Mouse (Mus musculus): Measurements from ENCODE around the gene Scn2a. TPM values are rescaled to one million over a fixed set of nuclear protein-coding genes. Genes with fewer than 3 reads are reported as not detected.

Gene Scn2a
- polyA plus RNA-seq, 1 experiment from 2014 or later: 54.7 TPM

DNA sequence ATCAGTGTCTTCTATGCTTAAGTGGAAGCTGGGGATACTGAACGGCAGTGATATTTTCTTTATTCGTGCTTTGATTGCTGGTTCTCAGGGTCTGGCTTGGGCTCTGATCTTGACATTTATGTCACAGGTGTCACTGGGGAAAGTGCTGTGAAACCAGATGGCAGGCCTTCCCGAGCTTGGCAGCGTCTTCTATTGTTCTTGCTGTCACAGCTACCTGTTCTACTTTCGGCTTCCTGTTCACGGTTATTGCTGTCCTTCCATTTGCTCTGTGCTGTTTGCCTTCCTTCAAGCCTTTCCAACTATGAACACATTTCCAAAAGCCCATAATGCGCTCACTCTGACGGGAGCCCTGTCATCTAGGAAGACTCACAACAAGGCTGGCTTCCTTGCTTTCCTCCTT, 37.9 kb downstream of the Scn2a start:
- Histone ChIP-seq H3K27me3 (replicated peaks; ENCODE audit: control insufficient read depth, insufficient read depth, low read length) (no peaks in the 10 kb centered on the region), H3K4me3 (ENCODE audit: low read length) (no peak overlapping the region), H3K27ac (ENCODE audit: low read depth, low read length) (no peak overlapping the region), H3K36me3 (ENCODE audit: control insufficient read depth, insufficient read depth, low read length) (no peaks in the 10 kb centered on the region), H3K4me1 (ENCODE audit: control insufficient read depth, insufficient read depth, low read depth, low read length) (no peaks in the 10 kb centered on the region), H3K9ac (ENCODE audit: low read depth, low read length) (no peak overlapping the region), H3K9me3 (ENCODE audit: control insufficient read depth, low read length) (no peaks in the 10 kb centered on the region), H3K4me2 (ENCODE audit: low read length) (no peak overlapping the region)
- ATAC-seq: no peak
- WGBS: 83% methylated on average over 8 of the region's 8 CpGs

GRCm38 (mm10) chr2:65663892-65664291, 43.3 kb downstream of the Scn2a start:
- no peaks in the 10 kb centered on the region for H3K27me3 ChIP-seq (replicated peaks; ENCODE audit: control insufficient read depth, insufficient read depth, low read length)
- no peak overlapping the region for H3K4me2 ChIP-seq (ENCODE audit: low read length)
- H3K9ac ChIP-seq (ENCODE audit: low read depth, low read length): no peak overlapping the region
- no peak overlapping the region for H3K4me3 ChIP-seq (ENCODE audit: low read length)
- H3K4me1 ChIP-seq (ENCODE audit: control insufficient read depth, insufficient read depth, low read depth, low read length): peaks cover 3% of the 10 kb centered on the region
- H3K36me3 ChIP-seq (ENCODE audit: control insufficient read depth, insufficient read depth, low read length): no peaks in the 10 kb centered on the region
- H3K9me3 ChIP-seq (ENCODE audit: control insufficient read depth, low read length): no peaks in the 10 kb centered on the region
- no peak overlapping the region for H3K27ac ChIP-seq (ENCODE audit: low read depth, low read length)
- ATAC-seq: no peak

DNA sequence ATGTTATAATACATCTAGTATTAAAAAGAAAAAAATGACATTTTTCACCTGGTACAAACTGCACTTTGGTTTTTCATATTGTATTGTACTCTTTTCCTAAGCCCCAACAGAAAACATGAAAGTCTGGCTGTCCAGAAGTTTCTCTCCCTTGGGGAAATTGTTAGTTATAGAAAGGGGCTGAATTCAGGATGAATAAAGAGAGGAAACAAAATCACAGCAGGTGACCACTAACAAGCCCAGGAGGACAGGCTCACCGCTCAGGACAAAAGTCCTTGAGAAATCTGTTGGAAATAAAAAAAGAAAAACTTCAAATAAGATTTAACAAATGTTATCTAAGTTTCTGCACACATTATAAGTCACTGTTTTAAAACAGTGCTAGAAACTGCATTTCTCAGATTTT, 43.9 kb downstream of the Scn2a start:
- ATAC-seq: no peak
- H3K27ac ChIP-seq (ENCODE audit: low read depth, low read length): no peak overlapping the region
- no peak overlapping the region for H3K4me3 ChIP-seq (ENCODE audit: low read length)
- H3K4me1 ChIP-seq (ENCODE audit: control insufficient read depth, insufficient read depth, low read depth, low read length): peaks cover 3% of the 10 kb centered on the region
- H3K9ac ChIP-seq (ENCODE audit: low read depth, low read length): no peak overlapping the region
- no peaks in the 10 kb centered on the region for H3K9me3 ChIP-seq (ENCODE audit: control insufficient read depth, low read length)
- H3K27me3 ChIP-seq (replicated peaks; ENCODE audit: control insufficient read depth, insufficient read depth, low read length): no peaks in the 10 kb centered on the region
- 24% methylated on average over 1 of the region's 1 CpGs for WGBS
- no peak overlapping the region for H3K4me2 ChIP-seq (ENCODE audit: low read length)
- no peaks in the 10 kb centered on the region for H3K36me3 ChIP-seq (ENCODE audit: control insufficient read depth, insufficient read depth, low read length)

DNA sequence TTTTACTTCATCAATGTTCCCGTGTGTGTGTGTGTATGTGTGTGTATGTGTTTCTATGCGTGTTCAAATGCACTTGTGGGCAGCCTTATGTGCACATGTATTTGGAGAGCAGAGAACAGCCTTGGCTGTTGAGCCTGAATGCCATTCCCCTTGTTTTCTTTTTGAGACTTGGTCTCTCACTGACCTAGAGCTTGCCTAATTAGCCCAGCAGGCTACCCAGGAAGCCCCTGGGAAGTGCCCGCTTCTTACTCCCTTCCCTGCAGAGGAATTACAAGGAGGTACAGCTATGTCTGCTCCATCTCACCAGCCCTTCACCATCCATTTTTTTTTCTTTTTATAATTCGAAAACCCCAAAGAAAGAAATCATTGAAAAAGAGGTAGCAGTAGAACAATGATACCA, 44.6 kb downstream of the Scn2a start:
- Histone ChIP-seq H3K4me2 (ENCODE audit: low read length) (no peak overlapping the region), H3K4me1 (ENCODE audit: control insufficient read depth, insufficient read depth, low read depth, low read length) (peaks cover 9% of the 10 kb centered on the region), H3K9ac (ENCODE audit: low read depth, low read length) (no peak overlapping the region), H3K27ac (ENCODE audit: low read depth, low read length) (no peak overlapping the region), H3K27me3 (replicated peaks; ENCODE audit: control insufficient read depth, insufficient read depth, low read length) (no peaks in the 10 kb centered on the region), H3K4me3 (ENCODE audit: low read length) (no peak overlapping the region), H3K9me3 (ENCODE audit: control insufficient read depth, low read length) (no peaks in the 10 kb centered on the region), H3K36me3 (ENCODE audit: control insufficient read depth, insufficient read depth, low read length) (no peaks in the 10 kb centered on the region)
- no peak for ATAC-seq
- 20% methylated on average over 4 of the region's 4 CpGs for WGBS

DNA sequence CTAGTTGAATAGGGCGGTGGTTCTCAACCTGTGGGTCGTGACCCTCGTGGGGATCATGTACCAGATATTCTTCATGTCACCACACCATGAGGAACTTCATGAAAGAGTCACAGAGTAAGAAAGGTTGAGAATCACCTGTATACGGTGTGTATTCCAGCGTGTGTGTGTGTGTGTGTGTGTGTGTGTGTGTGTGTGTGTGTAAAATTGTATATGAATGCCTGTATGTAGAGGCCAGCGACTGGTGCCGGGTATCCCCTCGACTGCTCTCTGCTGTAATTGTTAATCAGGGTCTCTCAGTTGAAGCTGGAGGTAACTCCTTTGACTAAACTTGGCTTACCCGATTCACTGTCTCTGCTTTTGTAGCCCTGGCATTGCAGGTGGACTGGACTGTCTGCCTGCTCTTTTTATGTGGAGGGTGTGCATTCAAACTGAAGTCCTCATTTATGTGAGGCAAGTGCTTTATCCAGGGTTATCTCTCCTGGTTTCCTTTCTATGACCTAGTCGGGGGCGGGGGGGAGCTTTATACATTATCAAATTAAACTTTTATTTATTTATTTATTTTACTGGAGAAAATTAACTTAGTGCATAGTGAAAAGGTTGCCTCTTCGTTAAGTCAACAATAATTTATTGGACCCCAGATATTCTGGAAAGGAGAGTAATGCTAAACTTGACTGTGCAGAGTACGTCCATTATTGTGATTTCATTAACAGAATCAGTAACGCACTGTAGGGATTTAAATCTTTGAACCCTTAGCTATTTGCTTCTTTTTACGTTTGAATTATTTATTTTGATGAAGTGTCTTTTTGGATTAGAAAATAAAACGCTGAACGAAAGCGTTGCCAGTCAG, 47.2 kb downstream of the Scn2a start:
- Histone ChIP-seq H3K27me3 (replicated peaks; ENCODE audit: control insufficient read depth, insufficient read depth, low read length) (no peaks in the 10 kb centered on the region), H3K9me3 (ENCODE audit: control insufficient read depth, low read length) (no peaks in the 10 kb centered on the region)

DNA sequence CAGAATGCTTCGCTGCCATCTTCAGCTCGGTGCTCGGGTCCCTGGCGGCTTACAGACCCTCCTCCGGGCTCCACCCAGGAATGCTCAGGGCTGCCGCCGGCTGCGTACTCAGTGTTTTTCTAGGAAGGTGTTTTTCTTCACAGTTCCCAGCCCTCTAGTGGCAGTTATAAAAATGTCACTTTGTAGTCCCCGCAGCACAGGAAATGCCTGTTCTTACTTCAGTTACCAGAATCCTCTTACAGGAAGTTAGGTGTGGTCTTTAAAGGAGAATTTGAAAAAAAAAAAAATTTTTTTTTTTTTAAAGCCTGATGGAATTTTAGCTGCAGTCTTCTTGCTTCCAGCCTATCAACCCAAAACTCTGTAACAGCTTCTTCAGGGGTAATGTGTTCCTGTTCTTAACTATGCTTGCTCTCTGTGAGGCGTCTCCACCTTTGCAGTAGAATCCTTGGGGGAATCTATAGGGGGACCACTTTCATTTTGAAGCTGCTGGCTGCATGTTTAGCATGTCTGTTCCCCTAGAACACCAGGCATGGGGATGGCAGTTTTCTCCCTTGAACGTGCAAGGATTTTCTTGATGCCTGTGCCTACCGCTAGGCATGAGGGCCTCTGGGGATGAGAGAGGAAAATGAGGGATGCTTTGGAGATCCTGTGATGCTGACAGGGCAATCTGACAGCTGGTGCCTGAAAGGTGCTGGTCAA, 48.0 kb downstream of the Scn2a start:
- ATAC-seq: peak; percentile 97

More for the DNA sequence above, 47.2 kb downstream of the Scn2a start:
- peak; percentile 64 for ATAC-seq
- Histone ChIP-seq H3K4me2 (ENCODE audit: low read length) (peak overlapping the region; percentile 58), H3K36me3 (ENCODE audit: control insufficient read depth, insufficient read depth, low read length) (no peaks in the 10 kb centered on the region), H3K9ac (ENCODE audit: low read depth, low read length) (peak overlapping the region; percentile 47), H3K4me1 (ENCODE audit: control insufficient read depth, insufficient read depth, low read depth, low read length) (peaks cover 16% of the 10 kb centered on the region), H3K27ac (ENCODE audit: low read depth, low read length) (0 out of 2 replicates have a peak overlapping the region, but pooled peaks have one; percentile 39), H3K4me3 (ENCODE audit: low read length) (peak overlapping the region; percentile 39)
- 53% methylated on average over 18 of the region's 18 CpGs for WGBS

DNA sequence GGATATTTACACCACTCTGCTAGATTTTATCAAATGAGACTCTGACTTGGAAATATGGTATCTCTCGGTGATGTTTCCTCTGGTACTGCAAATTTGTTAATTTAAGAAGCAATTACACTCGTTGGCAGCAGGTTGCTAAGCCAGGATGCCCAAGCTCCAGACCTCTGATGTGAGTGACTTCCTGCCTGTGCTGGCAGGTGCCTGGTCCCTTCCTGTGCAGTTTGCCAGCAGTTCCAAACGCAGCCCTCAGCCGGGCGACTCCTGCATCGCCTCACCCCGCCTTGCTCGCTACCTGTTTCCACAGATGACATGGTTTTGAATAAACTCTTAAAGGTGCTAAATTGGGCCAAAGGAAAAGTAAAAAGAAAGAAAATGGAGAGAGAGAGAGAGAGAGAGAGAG, 49.0 kb downstream of the Scn2a start:
- no peaks in the 10 kb centered on the region for H3K36me3 ChIP-seq (ENCODE audit: control insufficient read depth, insufficient read depth, low read length)
- H3K4me3 ChIP-seq (ENCODE audit: low read length): peak overlapping the region; percentile 56
- 67% methylated on average over 8 of the region's 8 CpGs for WGBS
- H3K9me3 ChIP-seq (ENCODE audit: control insufficient read depth, low read length): no peaks in the 10 kb centered on the region
- H3K27me3 ChIP-seq (replicated peaks; ENCODE audit: control insufficient read depth, insufficient read depth, low read length): no peaks in the 10 kb centered on the region
- ATAC-seq: no peak
- H3K4me1 ChIP-seq (ENCODE audit: control insufficient read depth, insufficient read depth, low read depth, low read length): peaks cover 16% of the 10 kb centered on the region
- H3K4me2 ChIP-seq (ENCODE audit: low read length): peak overlapping the region; percentile 77
- peak overlapping the region; percentile 44; the same call in 1 of the 2 replicates for H3K27ac ChIP-seq (ENCODE audit: low read depth, low read length)
- peak overlapping the region; percentile 54 for H3K9ac ChIP-seq (ENCODE audit: low read depth, low read length)

More for the DNA sequence above, 48.0 kb downstream of the Scn2a start:
- Histone ChIP-seq H3K4me1 (ENCODE audit: control insufficient read depth, insufficient read depth, low read depth, low read length) (peaks cover 16% of the 10 kb centered on the region), H3K36me3 (ENCODE audit: control insufficient read depth, insufficient read depth, low read length) (no peaks in the 10 kb centered on the region), H3K9me3 (ENCODE audit: control insufficient read depth, low read length) (no peaks in the 10 kb centered on the region), H3K4me3 (ENCODE audit: low read length) (peak overlapping the region; percentile 56), H3K27me3 (replicated peaks; ENCODE audit: control insufficient read depth, insufficient read depth, low read length) (no peaks in the 10 kb centered on the region), H3K27ac (ENCODE audit: low read depth, low read length) (peak overlapping the region; percentile 90), H3K9ac (ENCODE audit: low read depth, low read length) (peak overlapping the region; percentile 74), H3K4me2 (ENCODE audit: low read length) (peak overlapping the region; percentile 77)
- 9% methylated on average over 12 of the region's 12 CpGs for WGBS

GRCm38 (mm10) chr2:65670153-65670817, 49.7 kb downstream of the Scn2a start:
- Histone ChIP-seq H3K9ac (ENCODE audit: low read depth, low read length) (peak overlapping the region; percentile 45; the same call in 1 of the 2 replicates), H3K27ac (ENCODE audit: low read depth, low read length) (peak overlapping the region; percentile 44), H3K4me2 (ENCODE audit: low read length) (peak overlapping the region; percentile 77), H3K9me3 (ENCODE audit: control insufficient read depth, low read length) (no peaks in the 10 kb centered on the region), H3K4me3 (ENCODE audit: low read length) (peak overlapping the region; percentile 21), H3K36me3 (ENCODE audit: control insufficient read depth, insufficient read depth, low read length) (no peaks in the 10 kb centered on the region), H3K4me1 (ENCODE audit: control insufficient read depth, insufficient read depth, low read depth, low read length) (peaks cover 16% of the 10 kb centered on the region), H3K27me3 (replicated peaks; ENCODE audit: control insufficient read depth, insufficient read depth, low read length) (no peaks in the 10 kb centered on the region)
- ATAC-seq: no peak
- 65% methylated on average over 12 of the region's 12 CpGs for WGBS

GRCm38 (mm10) chr2:65679621-65680020, 59.0 kb downstream of the Scn2a start:
- 80% methylated on average over 4 of the region's 4 CpGs for WGBS
- H3K4me1 ChIP-seq (ENCODE audit: control insufficient read depth, insufficient read depth, low read depth, low read length): no peaks in the 10 kb centered on the region
- H3K9me3 ChIP-seq (ENCODE audit: control insufficient read depth, low read length): no peaks in the 10 kb centered on the region
- ATAC-seq: no peak
- H3K4me2 ChIP-seq (ENCODE audit: low read length): no peak overlapping the region
- H3K9ac ChIP-seq (ENCODE audit: low read depth, low read length): no peak overlapping the region
- no peak overlapping the region for H3K27ac ChIP-seq (ENCODE audit: low read depth, low read length)
- H3K27me3 ChIP-seq (replicated peaks; ENCODE audit: control insufficient read depth, insufficient read depth, low read length): no peaks in the 10 kb centered on the region
- no peak overlapping the region for H3K4me3 ChIP-seq (ENCODE audit: low read length)
- H3K36me3 ChIP-seq (ENCODE audit: control insufficient read depth, insufficient read depth, low read length): peaks cover 10% of the 10 kb centered on the region

Measured in hindbrain, embryonic 16.5 days (tissue).